Mouse (Mus musculus): ENCODE measurements at regions not wholly inside any gene's neighbourhood (a gene's known extent, or its start where the extent isn't known, plus 50 kb on each side); places are given as distances from the start of the nearest gene placed in this dataset.

GRCm38 (mm10) chr13:84399345-84400170 is 177.5 kb downstream of the Tmem161b start:
- DNase-seq (ENCODE audit: low spot score) = no peak

GRCm38 (mm10) chr13:84401006-84401405 is 178.9 kb downstream of the Tmem161b start:
- no peak for DNase-seq (ENCODE audit: low spot score)

- no peak for DNase-seq (ENCODE audit: low spot score)
These were observed 182.6 kb downstream of the Tmem161b start for GRCm38 (mm10) chr13:84404566-84405194.

GRCm38 (mm10) chr13:84434444-84434843 is 212.3 kb downstream of the Tmem161b start:
- DNase-seq (ENCODE audit: low spot score) = no peak

- DNase-seq (ENCODE audit: low spot score) = no peak
These were observed 215.7 kb downstream of the Tmem161b start for GRCm38 (mm10) chr13:84437586-84438443.

- DNase-seq (ENCODE audit: low spot score) = no peak
These were observed 216.3 kb downstream of the Tmem161b start for GRCm38 (mm10) chr13:84438444-84438766.

- DNase-seq (ENCODE audit: low spot score) = no peak
These were observed 226.4 kb downstream of the Tmem161b start for GRCm38 (mm10) chr13:84448514-84448913.

- DNase-seq (ENCODE audit: low spot score) = no peak
These were observed 227.0 kb downstream of the Tmem161b start for GRCm38 (mm10) chr13:84449001-84449551.

Measured in urinary bladder, adult 2 months (tissue).